Mouse (Mus musculus) skeletal muscle tissue, adult 2 months (tissue): ENCODE data around the gene Mosmo.

Experiments used
- DNase-seq: peaks from one replicate; pipeline ENCODE4 v3.0.0-alpha.2; 2012; ENCODE audit warnings: low read depth, low spot score

Mosmo gene

GRCm38 (mm10) chr7:120677001-120677643 lies at the start of gene Mosmo:
TSS of gene Mosmo (plus strand) at chr7:120677618.
- DNase-seq: peak; percentile 32

GRCm38 (mm10) chr7:120632518-120632917 lies 44.9 kb upstream of the Mosmo start:
- no peak for DNase-seq

GRCm38 (mm10) chr7:120634301-120634700 lies 43.1 kb upstream of the Mosmo start:
- DNase-seq: peak; percentile 2

- DNase-seq: peak; percentile 83
Observed at GRCm38 (mm10) chr7:120634711-120635361, 42.6 kb upstream of the Mosmo start, which contains the start of gene Uqcrc2. TSS of gene Uqcrc2 (plus strand) at chr7:120635176.

- DNase-seq: no peak
Observed at GRCm38 (mm10) chr7:120635362-120635781, 42.0 kb upstream of the Mosmo start.

- no peak for DNase-seq
Observed at GRCm38 (mm10) chr7:120635821-120636220, 41.6 kb upstream of the Mosmo start.

GRCm38 (mm10) chr7:120643217-120643616 lies 34.2 kb upstream of the Mosmo start:
- no peak for DNase-seq

GRCm38 (mm10) chr7:120647849-120648248 lies 29.6 kb upstream of the Mosmo start:
- DNase-seq: no peak

GRCm38 (mm10) chr7:120662079-120662478 lies 15.3 kb upstream of the Mosmo start:
- DNase-seq: no peak

- DNase-seq: peak; percentile 39
Observed at GRCm38 (mm10) chr7:120670153-120670875, 7.1 kb upstream of the Mosmo start, which contains the start of gene Pdzd9. TSS of gene Pdzd9 (minus strand) at chr7:120670343.

GRCm38 (mm10) chr7:120671271-120671670 lies 6.1 kb upstream of the Mosmo start:
- DNase-seq: no peak

GRCm38 (mm10) chr7:120677764-120678531 lies 530 bp downstream of the Mosmo start:
- DNase-seq: no peak

GRCm38 (mm10) chr7:120679023-120679422 lies 1.6 kb downstream of the Mosmo start:
- DNase-seq: no peak

- no peak for DNase-seq
Observed at GRCm38 (mm10) chr7:120682002-120682401, 4.6 kb downstream of the Mosmo start.

- no peak for DNase-seq
Observed at GRCm38 (mm10) chr7:120684731-120685161, 7.3 kb downstream of the Mosmo start.

GRCm38 (mm10) chr7:120685227-120685626 lies 7.8 kb downstream of the Mosmo start:
- no peak for DNase-seq

GRCm38 (mm10) chr7:120690634-120691033 lies 13.2 kb downstream of the Mosmo start:
- no peak for DNase-seq

GRCm38 (mm10) chr7:120693831-120694375 lies 16.5 kb downstream of the Mosmo start:
- no peak for DNase-seq

- DNase-seq: no peak
Observed at GRCm38 (mm10) chr7:120695196-120695595, 17.8 kb downstream of the Mosmo start.

- no peak for DNase-seq
Observed at GRCm38 (mm10) chr7:120695641-120696040, 18.2 kb downstream of the Mosmo start.

GRCm38 (mm10) chr7:120696331-120696730 lies 18.9 kb downstream of the Mosmo start:
- no peak for DNase-seq
